Mouse (Mus musculus): ENCODE measurements around the gene Syt7.

GRCm38 (mm10) chr19:10429371-10429770 lies 40.5 kb downstream of the Syt7 start:
- no peak for TF ChIP-seq CTCF (IDR thresholded peaks at IDR 0.05; ENCODE audit: low read depth, low read length)
- no peak for TF ChIP-seq POLR2A (IDR thresholded peaks at IDR 0.05; ENCODE audit: insufficient read depth, low read length)
